Mouse (Mus musculus): ENCODE measurements around the gene Scaf4.

The Scaf4 gene

GRCm38 (mm10) chr16:90203226-90203962 lies 80.9 kb downstream of the Scaf4 start:
- in situ Hi-C loops (cut with MboI, MseI) = no loop called here

DNA sequence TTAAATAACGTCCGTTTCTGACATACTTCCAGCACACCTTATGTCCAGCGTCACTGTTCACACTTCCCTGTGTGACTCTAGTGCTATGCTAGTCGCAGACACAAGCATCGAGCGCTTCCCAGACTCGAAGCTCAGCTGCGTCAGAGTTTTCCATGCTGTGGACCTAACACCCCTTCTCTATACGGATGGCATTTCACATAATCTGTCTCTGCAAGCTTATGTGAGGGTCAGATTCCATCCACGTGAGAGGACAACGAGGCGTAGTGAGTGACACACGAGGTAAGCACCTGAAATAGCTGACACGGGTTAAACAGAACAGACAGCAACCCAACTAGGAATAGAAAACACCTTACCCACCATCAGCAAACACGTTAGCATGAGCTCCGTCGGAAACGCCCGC lies 82.2 kb downstream of the Scaf4 start:
- in situ Hi-C loops (cut with MboI, MseI) = no loop called here

DNA sequence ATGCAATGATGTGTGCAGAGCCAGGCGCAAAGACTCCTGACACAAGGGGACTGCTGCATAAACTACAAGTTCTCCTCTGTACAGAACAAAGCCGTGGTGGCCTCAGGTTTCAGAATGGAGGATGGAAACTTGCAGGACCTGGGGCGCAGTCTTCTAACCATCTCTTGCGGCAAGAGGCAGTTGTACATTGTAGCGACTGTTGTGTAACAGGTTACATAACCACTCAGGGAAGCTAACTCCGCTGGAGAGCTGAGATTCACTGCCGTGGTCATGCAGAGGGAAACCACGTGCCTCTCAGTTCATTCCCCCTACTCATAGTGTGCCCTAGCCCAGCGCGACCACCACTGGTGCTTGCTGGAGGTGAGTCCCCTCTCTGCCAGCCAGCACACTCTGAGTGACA lies 85.1 kb downstream of the Scaf4 start:
- in situ Hi-C loops (cut with MboI, MseI) = no loop called here

DNA sequence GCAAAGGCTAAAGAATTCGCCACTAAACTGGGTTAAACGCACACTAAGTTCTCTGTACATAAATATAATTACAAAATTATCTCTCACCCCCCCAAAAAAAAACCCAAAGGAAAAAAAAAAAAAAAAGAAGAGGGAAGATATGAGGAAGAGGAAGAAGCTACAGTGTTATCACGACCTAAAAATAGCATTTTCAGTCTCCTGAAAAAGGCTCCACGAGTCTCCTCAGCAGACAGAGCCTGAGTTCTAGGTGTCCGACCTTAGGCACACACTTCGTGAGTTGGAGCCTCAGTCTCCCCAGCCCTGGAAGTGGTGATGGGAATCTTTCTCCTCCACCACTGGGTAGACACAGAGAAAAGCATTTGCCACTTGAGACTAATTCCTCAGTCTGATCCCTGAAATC lies 85.7 kb downstream of the Scaf4 start:
- in situ Hi-C loops (cut with MboI, MseI) = no loop called here

GRCm38 (mm10) chr16:90197337-90197973 lies 86.8 kb downstream of the Scaf4 start:
- in situ Hi-C loops (cut with MboI, MseI) = no loop called here

DNA sequence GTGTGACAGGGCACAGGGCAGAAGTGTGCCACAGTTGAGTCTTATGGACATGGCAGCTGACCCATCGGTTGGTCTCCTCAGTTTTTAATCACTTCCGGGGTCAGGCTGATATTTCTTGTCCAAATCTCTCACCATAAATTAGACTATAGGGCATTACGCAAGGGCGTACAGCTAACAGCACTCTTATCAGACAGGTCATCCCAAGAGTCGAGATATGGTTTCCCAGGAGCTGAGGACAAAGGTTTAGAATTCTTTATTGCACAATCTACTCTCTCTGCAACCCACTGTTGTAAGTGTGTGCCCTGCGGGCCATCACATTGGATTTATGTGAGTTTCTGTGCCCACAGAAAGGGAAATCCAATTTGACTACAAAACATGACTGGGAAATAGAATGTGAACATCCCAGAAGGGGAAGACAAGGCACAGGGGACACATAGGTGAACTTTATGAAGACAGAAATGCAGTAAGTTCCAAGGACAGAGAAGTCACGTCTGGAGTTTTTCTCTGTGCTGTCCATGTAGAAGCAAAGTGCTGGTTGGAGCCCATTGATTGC lies 87.5 kb downstream of the Scaf4 start:
- in situ Hi-C loops (cut with MboI, MseI) = no loop called here

DNA sequence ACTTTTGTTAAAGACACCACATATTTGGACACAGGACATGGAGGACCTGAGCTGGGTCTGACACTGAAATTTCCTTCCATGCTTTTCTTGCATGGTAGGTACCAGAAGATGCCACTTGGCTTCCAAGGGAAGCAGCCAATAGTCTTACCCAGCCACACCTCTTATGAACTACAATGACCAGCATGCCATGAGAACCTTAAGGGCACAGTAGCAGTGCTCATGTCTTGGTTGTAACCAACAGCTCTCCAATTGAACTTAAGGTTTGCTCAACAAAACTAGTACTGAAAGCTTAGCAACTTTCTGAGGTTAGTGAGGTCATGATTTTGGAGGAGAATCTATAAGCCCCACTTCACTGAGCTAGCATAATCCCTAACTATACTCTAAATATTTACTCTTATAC lies 90.6 kb downstream of the Scaf4 start:
- in situ Hi-C loops (cut with MboI, MseI) = no loop called here

- in situ Hi-C loops (cut with MboI, MseI) = no loop called here
Measured at GRCm38 (mm10) chr16:90191289-90191688, 93.0 kb downstream of the Scaf4 start.

GRCm38 (mm10) chr16:90187453-90187852 lies 96.8 kb downstream of the Scaf4 start:
- in situ Hi-C loops (cut with MboI, MseI) = no loop called here

GRCm38 (mm10) chr16:90185928-90186588 lies 98.2 kb downstream of the Scaf4 start:
- in situ Hi-C loops (cut with MboI, MseI) = no loop called here

GRCm38 (mm10) chr16:90184135-90184534 lies 100.2 kb downstream of the Scaf4 start:
- in situ Hi-C loops (cut with MboI, MseI) = loop anchor here (5.0 kb wide), 1 partner anchor 412 kb away; no protein-coding TSS in a partner anchor

DNA sequence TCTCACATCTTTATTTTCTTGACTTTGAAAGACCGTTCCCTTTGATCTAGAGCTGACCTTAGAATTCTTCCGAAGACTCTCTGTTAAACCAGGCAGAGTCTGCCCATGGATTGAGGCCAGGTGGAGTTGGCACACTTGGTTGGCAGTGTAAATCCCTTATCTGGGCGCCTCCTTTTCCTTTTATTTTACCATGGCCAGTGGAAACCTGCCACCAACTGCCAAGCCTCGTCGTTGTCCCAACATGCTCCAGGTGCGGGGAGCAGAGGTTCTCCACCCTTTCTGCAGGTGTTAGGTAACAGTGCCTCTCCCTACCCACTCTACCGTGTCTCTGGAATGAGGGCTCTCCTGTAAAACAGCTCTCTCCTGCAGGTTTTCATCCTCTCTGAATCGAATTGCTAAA lies 102.6 kb downstream of the Scaf4 start:
- in situ Hi-C loops (cut with MboI, MseI) = loop anchor here (5.0 kb wide), 1 partner anchor 409 kb away; no protein-coding TSS in a partner anchor

DNA sequence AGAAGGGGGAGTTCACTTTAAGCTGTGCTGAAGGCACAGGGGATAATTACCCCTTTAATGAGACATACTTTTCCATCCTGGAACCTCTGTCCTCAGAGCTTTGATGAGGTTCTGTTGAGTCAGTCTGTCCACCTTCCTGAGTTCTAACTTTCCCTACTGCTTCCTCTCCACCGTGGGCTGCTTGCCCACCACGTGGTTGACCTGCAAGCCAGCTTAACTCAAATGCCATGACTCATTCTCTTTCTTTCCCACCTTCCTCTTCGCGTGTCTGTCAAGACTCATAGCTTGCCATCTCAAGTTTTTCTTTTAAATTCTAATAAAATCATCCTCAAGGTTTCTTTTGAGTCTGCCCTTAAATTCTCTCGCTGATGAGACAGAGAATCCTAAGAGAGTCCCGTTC lies 103.3 kb downstream of the Scaf4 start:
- in situ Hi-C loops (cut with MboI, MseI) = loop anchor here (5.0 kb wide), 1 partner anchor 409 kb away; no protein-coding TSS in a partner anchor

- in situ Hi-C loops (cut with MboI, MseI) = loop anchor here (5.0 kb wide), 1 partner anchor 408 kb away; no protein-coding TSS in a partner anchor
Measured at GRCm38 (mm10) chr16:90179892-90180291, 104.4 kb downstream of the Scaf4 start.

DNA sequence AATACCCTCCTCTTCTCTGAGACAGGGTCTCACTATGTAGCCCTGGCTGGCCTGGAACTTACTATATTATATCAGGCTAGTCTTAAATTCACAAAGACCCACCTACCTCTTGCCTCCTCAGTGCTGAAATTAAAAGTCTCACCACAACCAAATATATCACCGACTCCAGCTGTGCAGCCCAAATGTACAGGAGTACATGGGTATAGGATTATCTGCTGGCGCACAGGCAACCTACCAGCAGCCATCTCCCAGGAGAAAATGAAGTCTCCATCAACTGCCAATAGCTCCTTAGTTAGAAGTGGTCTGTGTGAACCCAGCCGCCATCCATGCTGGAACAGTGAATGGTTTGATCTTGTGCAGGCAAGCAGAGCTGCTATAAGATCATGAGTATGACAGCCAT lies 105.9 kb downstream of the Scaf4 start:
- in situ Hi-C loops (cut with MboI, MseI) = no loop called here

GRCm38 (mm10) chr16:90177425-90177824 lies 106.9 kb downstream of the Scaf4 start:
- in situ Hi-C loops (cut with MboI, MseI) = no loop called here

GRCm38 (mm10) chr16:90176472-90176871 lies 107.8 kb downstream of the Scaf4 start:
- in situ Hi-C loops (cut with MboI, MseI) = no loop called here
